Mouse (Mus musculus) limb, embryonic 10.5 days (tissue): ENCODE results near the gene Fam117b. TPM values are rescaled to one million over a fixed set of nuclear protein-coding genes. Genes with fewer than 3 reads are reported as not detected.

Experiments
- DNase-seq: peaks from one replicate; pipeline ENCODE4 v3.0.0-alpha.2; 2017; ENCODE audit warnings: low spot score
- H3K27ac ChIP-seq: fragments of 300-500 bp; sonication (generic); 2 replicates; pipeline ENCODE4 v1.5.1; 2016; ENCODE audit warnings: mild to moderate bottlenecking
- H3K27me3 ChIP-seq: fragments of 300-500 bp; sonication (generic); 2 replicates; pipeline ENCODE4 v1.6.1; 2016; ENCODE audit warnings: low read depth, mild to moderate bottlenecking; ENCODE audit not compliant: poor library complexity, severe bottlenecking
- H3K36me3 ChIP-seq: fragments of 300-500 bp; sonication (generic); 2 replicates; pipeline ENCODE4 v1.6.1; 2016; ENCODE audit warnings: mild to moderate bottlenecking, moderate library complexity
- H3K4me1 ChIP-seq: fragments of 300-500 bp; sonication (generic); 2 replicates; pipeline ENCODE4 v1.6.1; 2016
- H3K4me3 ChIP-seq: fragments of 300-500 bp; sonication (generic); 2 replicates; pipeline ENCODE4 v1.5.1; 2016; ENCODE audit warnings: mild to moderate bottlenecking, moderate library complexity
- H3K9me3 ChIP-seq: fragments of 300-500 bp; sonication (generic); replicated peaks from 2 replicates; pipeline ENCODE4 v1.6.1; 2016; ENCODE audit warnings: mild to moderate bottlenecking
- whole genome bisulfite sequencing: fragments of 180-500 bp; shearing (Covaris S2); methylation state at CpG from one replicate; pipeline ENCODE4 v1.1.7; 2016; 5-methylcytosine and 5-hydroxymethylcytosine counted together
- polyA plus RNA-seq: library from polyadenylated mRNA; unstranded; fragments of >200 nt; fragmentation: Nextera tagmentation; extraction: Ambion mirVana; gene quantifications from 2 replicates; pipeline ENCODE4 v1.2.1, GENCODE M21; 2016

The Fam117b gene
- polyA plus RNA-seq, 1 experiment from 2014 or later: 12.3 TPM

DNA sequence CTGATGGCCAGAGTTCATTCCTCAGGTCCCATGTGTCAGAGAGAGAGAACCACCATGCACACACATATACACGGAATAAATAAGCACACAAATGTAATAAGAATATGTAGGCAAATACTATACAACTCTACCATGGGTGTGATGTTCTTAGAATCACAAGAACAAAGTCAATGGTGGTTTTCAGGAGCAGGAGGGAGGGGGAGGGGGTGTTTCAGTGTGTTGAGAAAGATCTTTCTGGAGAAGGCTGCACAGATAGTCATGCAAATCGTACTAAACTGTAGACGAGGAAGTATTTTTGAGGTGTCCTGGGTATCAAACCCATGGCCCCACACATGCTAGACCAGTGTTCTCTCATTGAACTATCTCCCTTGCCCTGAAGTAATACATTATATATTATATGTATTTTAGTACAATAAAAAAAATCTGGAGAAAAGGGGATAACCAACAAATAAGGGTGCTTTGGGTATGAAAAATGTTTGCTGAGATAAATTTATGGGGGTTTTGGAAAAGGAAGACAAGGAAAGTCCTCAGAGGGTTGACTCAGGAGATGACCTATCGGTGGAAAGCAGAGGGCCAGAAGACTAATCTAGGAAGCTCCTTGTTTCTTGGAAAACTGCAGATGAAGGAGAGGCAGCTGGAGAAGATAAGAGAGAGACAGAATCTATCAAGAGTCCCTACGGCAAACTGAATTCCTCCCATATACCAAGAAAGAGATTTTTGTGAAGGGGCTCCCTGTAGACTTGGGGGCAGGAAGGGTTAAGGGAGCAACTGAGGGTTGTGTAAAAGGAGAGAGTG lies 11.5 kb upstream of the Fam117b start:
- Histone ChIP-seq H3K4me1 (no peaks in the 10 kb centered on the region), H3K27me3 (no peaks in the 10 kb centered on the region), H3K9me3 (no peaks in the 10 kb centered on the region), H3K27ac (no peak overlapping the region), H3K36me3 (no peaks in the 10 kb centered on the region), H3K4me3 (no peak overlapping the region)
- no peak for DNase-seq
- 91% methylated on average over 5 of the region's 5 CpGs for WGBS

- 32% methylated on average over 3 of the region's 3 CpGs for WGBS
- Histone ChIP-seq H3K36me3 (no peaks in the 10 kb centered on the region), H3K4me3 (no peak overlapping the region), H3K4me1 (no peaks in the 10 kb centered on the region), H3K27me3 (no peaks in the 10 kb centered on the region), H3K27ac (no peak overlapping the region), H3K9me3 (no peaks in the 10 kb centered on the region)
- DNase-seq: no peak
Measured at GRCm38 (mm10) chr1:59902634-59903033, 10.2 kb upstream of the Fam117b start.

GRCm38 (mm10) chr1:59904630-59905295 lies 8.0 kb upstream of the Fam117b start:
- H3K9me3 ChIP-seq: no peaks in the 10 kb centered on the region
- no peak for DNase-seq
- 96% methylated on average over 6 of the region's 6 CpGs for WGBS
- no peaks in the 10 kb centered on the region for H3K27me3 ChIP-seq
- H3K27ac ChIP-seq: no peak overlapping the region
- H3K4me3 ChIP-seq: no peak overlapping the region
- no peaks in the 10 kb centered on the region for H3K36me3 ChIP-seq
- H3K4me1 ChIP-seq: no peaks in the 10 kb centered on the region

DNA sequence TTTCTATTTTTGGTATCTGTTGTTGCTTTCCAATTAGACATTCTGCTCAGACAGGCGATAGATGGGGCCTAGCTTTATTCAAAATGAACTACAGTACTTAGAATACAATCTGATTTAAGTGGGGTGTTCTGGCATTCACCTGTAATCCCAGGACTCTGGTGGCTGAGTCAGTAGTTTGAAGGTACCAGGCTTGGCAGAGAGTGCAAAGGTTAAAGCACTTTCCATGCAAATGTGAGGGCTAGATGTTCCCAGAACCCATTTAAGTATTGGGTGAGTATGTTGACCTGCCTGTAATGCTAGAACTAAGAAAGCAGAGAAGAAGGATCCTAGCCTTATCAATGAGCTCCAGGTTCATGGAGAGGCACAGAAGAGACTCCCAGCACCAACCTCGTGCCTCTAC lies 6.9 kb upstream of the Fam117b start:
- Histone ChIP-seq H3K4me3 (no peak overlapping the region), H3K9me3 (no peaks in the 10 kb centered on the region)
- WGBS: 93% methylated on average over 2 of the region's 2 CpGs

DNA sequence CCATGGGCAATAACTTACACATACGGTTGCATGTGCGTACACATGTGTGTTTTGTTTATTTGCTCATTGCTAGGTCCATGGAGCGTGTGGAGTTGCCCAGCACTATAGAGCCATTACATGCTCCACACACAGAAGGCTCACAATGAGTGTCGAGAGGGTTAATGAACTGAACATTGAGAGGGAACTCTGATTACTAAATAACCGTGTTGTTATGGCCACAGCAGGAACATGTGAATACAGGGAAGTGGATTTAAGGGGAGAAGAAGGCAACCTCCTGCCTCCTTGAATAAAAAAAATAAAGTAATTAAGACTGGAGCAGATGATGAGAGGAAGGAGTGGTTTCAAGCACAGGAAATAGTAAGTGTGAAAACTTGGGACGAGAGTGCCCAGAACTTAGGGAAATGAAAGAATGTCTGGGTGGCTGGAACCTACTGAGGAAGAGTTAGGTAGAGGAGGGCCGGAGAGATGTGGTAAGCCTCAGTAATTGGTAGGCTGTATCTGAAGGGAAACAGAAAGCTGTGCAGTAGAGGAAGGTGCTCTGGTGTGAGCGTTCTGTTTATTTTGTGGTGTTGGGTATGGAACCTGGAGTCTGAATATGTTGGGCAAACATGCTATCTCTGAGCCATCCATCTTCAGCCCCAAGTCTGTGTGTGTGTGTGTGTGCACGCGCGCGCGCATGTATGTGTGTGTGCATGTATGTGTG lies 5.8 kb upstream of the Fam117b start:
- 90% methylated on average over 13 of the region's 13 CpGs for WGBS
- Histone ChIP-seq H3K36me3 (no peaks in the 10 kb centered on the region), H3K27ac (no peak overlapping the region)

More for the DNA sequence above, 6.9 kb upstream of the Fam117b start:
- no peak for DNase-seq
- no peaks in the 10 kb centered on the region for H3K4me1 ChIP-seq
- H3K27ac ChIP-seq: no peak overlapping the region
- H3K36me3 ChIP-seq: no peaks in the 10 kb centered on the region
- H3K27me3 ChIP-seq: no peaks in the 10 kb centered on the region

DNA sequence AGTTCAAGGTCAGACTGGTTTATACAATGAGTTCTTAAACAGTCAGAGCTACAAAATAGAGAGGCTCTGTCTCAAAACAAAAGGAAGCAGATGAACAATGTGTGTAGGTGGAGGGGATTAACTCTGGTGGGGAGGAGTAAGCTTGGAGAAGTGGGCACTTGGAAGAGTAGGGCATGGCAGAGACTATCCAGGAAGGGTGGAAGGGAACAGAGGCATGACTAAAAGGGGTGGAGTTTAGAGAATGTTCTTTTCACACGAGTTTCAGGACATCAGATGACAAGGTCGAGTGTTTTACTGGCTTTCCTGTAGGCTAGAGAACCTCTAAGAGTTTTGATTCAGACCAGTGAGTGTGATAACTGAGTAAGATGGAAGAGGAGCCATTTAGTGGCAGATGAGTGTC lies 5.1 kb upstream of the Fam117b start:
- WGBS: 52% methylated on average over 2 of the region's 2 CpGs
- Histone ChIP-seq H3K36me3 (no peaks in the 10 kb centered on the region), H3K4me3 (no peak overlapping the region), H3K9me3 (no peaks in the 10 kb centered on the region), H3K27ac (no peak overlapping the region), H3K27me3 (no peaks in the 10 kb centered on the region), H3K4me1 (no peaks in the 10 kb centered on the region)
- no peak for DNase-seq

More for the DNA sequence above, 5.8 kb upstream of the Fam117b start:
- H3K4me3 ChIP-seq: no peak overlapping the region
- no peak for DNase-seq
- no peaks in the 10 kb centered on the region for H3K4me1 ChIP-seq
- H3K9me3 ChIP-seq: no peaks in the 10 kb centered on the region
- H3K27me3 ChIP-seq: no peaks in the 10 kb centered on the region

DNA sequence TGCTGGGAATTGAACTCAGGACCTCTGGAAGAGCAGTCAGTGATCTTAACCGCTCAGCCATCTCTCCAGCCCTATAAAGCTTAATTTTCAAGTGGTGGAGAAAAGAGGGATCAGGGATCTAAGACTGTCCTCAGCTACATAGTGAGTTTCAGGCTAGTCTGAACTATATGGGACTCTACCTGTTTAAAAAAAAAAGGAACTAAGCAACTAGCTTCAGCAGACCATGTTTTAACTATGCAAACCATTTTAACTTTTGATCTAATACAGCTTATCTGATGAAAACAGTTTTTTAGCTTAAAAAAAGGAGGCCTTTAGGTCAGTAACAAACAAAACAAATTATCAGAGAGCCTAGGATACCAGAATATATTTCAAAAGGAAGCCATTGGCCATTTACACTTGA lies 1.9 kb upstream of the Fam117b start:
- DNase-seq: no peak
- no peaks in the 10 kb centered on the region; the same call in 1 of the 2 replicates for H3K36me3 ChIP-seq

GRCm38 (mm10) chr1:59913195-59913868 lies 526 bp downstream of the Fam117b start:
- no peaks in the 10 kb centered on the region; the same call in 1 of the 2 replicates for H3K36me3 ChIP-seq
- H3K27me3 ChIP-seq: no peaks in the 10 kb centered on the region
- peak; percentile 79 for DNase-seq
- H3K27ac ChIP-seq: peak overlapping the region; percentile 99
- H3K4me3 ChIP-seq: peak overlapping the region; percentile 99
- under 1% methylated on average over 92 of the region's 98 CpGs for WGBS
- H3K4me1 ChIP-seq: peaks cover 17% of the 10 kb centered on the region
- H3K9me3 ChIP-seq: no peaks in the 10 kb centered on the region

More for the DNA sequence above, 1.9 kb upstream of the Fam117b start:
- H3K4me1 ChIP-seq: peaks cover 17% of the 10 kb centered on the region
- H3K27ac ChIP-seq: no peak overlapping the region
- no peaks in the 10 kb centered on the region for H3K27me3 ChIP-seq
- WGBS: 80% methylated on average over 1 of the region's 1 CpGs
- no peaks in the 10 kb centered on the region for H3K9me3 ChIP-seq
- no peak overlapping the region for H3K4me3 ChIP-seq

- Histone ChIP-seq H3K4me1 (peaks cover 17% of the 10 kb centered on the region), H3K4me3 (peak overlapping the region; percentile 99), H3K27me3 (no peaks in the 10 kb centered on the region), H3K27ac (peak overlapping the region; percentile 99), H3K9me3 (no peaks in the 10 kb centered on the region), H3K36me3 (no peaks in the 10 kb centered on the region; the same call in 1 of the 2 replicates)
- DNase-seq: no peak
- 6% methylated on average over 12 of the region's 12 CpGs for WGBS
Measured at GRCm38 (mm10) chr1:59913869-59914225, 1.0 kb downstream of the Fam117b start.

GRCm38 (mm10) chr1:59914799-59915198 lies 2.0 kb downstream of the Fam117b start:
- Histone ChIP-seq H3K4me1 (peaks cover 17% of the 10 kb centered on the region), H3K36me3 (no peaks in the 10 kb centered on the region; the same call in 1 of the 2 replicates), H3K4me3 (no peak overlapping the region), H3K27ac (no peak overlapping the region), H3K9me3 (no peaks in the 10 kb centered on the region), H3K27me3 (no peaks in the 10 kb centered on the region)
- DNase-seq: no peak
- 83% methylated on average over 3 of the region's 3 CpGs for WGBS

GRCm38 (mm10) chr1:59915843-59916610 lies 3.2 kb downstream of the Fam117b start:
- Histone ChIP-seq H3K4me3 (no peak overlapping the region), H3K9me3 (no peaks in the 10 kb centered on the region), H3K27me3 (no peaks in the 10 kb centered on the region), H3K4me1 (peaks cover 17% of the 10 kb centered on the region), H3K36me3 (no peaks in the 10 kb centered on the region; the same call in 1 of the 2 replicates), H3K27ac (no peak overlapping the region)
- no peak for DNase-seq
- 92% methylated on average over 10 of the region's 10 CpGs for WGBS

DNA sequence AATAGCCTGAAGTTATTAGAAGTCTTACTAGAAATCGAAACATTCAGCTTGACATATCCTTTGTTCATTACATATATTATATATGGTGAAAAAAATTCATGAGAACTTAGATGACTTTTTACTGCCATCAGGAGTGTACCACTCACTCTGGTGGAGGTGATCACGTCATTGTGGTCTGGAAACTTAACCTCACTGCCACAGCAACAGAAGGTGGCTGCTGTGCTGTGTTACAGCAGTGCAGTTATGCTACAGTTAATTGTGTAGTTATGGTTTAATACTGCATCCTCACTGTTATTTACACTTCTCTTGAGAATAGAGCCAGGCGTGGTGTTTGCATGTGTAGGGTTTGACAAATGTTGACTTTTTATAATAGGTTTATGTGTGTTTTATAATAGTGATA lies 4.6 kb downstream of the Fam117b start:
- Histone ChIP-seq H3K36me3 (no peaks in the 10 kb centered on the region; the same call in 1 of the 2 replicates), H3K9me3 (no peaks in the 10 kb centered on the region), H3K27me3 (no peaks in the 10 kb centered on the region), H3K27ac (no peak overlapping the region), H3K4me3 (no peak overlapping the region), H3K4me1 (peaks cover 17% of the 10 kb centered on the region)
- DNase-seq: no peak
- 84% methylated on average over 3 of the region's 3 CpGs for WGBS
